Mouse (Mus musculus): Measurements from ENCODE around the gene Sf3b6. TPM values are rescaled to one million over a fixed set of nuclear protein-coding genes. Genes with fewer than 3 reads are reported as not detected.

Gene Sf3b6
- total RNA-seq, 2 experiments from 2014 or later = 41.8 to 46.9 TPM

GRCm38 (mm10) chr12:4836959-4837358 lies 19.6 kb downstream of the Sf3b6 start:
- intact Hi-C loops (cut with DNase I) = no loop called here
- DNase-seq = no peak

- DNase-seq = no peak
- intact Hi-C loops (cut with DNase I) = loop anchor here (5.0 to 10.0 kb wide), 2 partner anchors 77 to 245 kb away; partner anchors contain the start of genes Atad2b, Gm3625 and Itsn2
Measured at GRCm38 (mm10) chr12:4840010-4840409, 22.7 kb downstream of the Sf3b6 start.

- peak in 1 of 2 experiments; percentile 31 for DNase-seq
Measured at GRCm38 (mm10) chr12:4840741-4841140, 23.4 kb downstream of the Sf3b6 start.

GRCm38 (mm10) chr12:4841392-4841887 lies 24.1 kb downstream of the Sf3b6 start, which contains the start of gene Fkbp1b:
Fkbp1b (minus strand) TSS chr12:4841591.
- intact Hi-C loops (cut with DNase I) = loop anchor here (5.0 to 10.0 kb wide), 2 partner anchors 76 to 247 kb away; partner anchors contain the start of genes Atad2b, Gm3625 and Itsn2
- DNase-seq = peak; percentile 48 to 61

More at GRCm38 (mm10) chr12:4840741-4841140, 23.4 kb downstream of the Sf3b6 start:
- intact Hi-C loops (cut with DNase I) = loop anchor here (5.0 to 10.0 kb wide), 2 partner anchors 77 to 246 kb away; partner anchors contain the start of genes Atad2b, Gm3625 and Itsn2

- DNase-seq = no peak
- intact Hi-C loops (cut with DNase I) = loop anchor here (1.0 to 10.0 kb wide), 3 partner anchors 25 to 248 kb away; partner anchors contain the start of genes Atad2b, Gm3625, Itsn2 and Sf3b6
Measured at GRCm38 (mm10) chr12:4842456-4842855, 25.1 kb downstream of the Sf3b6 start.

GRCm38 (mm10) chr12:4842890-4843597 lies 25.7 kb downstream of the Sf3b6 start, which contains the start of gene Wdcp:
Wdcp (plus strand) TSS chr12:4843303.
- peak; percentile 86 for DNase-seq
- intact Hi-C loops (cut with DNase I) = loop anchor here (1.0 to 10.0 kb wide), 3 partner anchors 26 to 248 kb away; partner anchors contain the start of genes Atad2b, Gm3625, Itsn2 and Sf3b6

GRCm38 (mm10) chr12:4843741-4844140 lies 26.4 kb downstream of the Sf3b6 start:
- peak; percentile 31 to 41 for DNase-seq

GRCm38 (mm10) chr12:4856160-4856559 lies 38.8 kb downstream of the Sf3b6 start:
- DNase-seq = peak in 1 of 2 experiments; percentile 22
- intact Hi-C loops (cut with DNase I) = loop anchor here (5.0 kb wide), 1 partner anchor 61 kb away; the partner anchor contains the start of gene Atad2b

More at GRCm38 (mm10) chr12:4843741-4844140, 26.4 kb downstream of the Sf3b6 start:
- intact Hi-C loops (cut with DNase I) = loop anchor here (5.0 to 10.0 kb wide), 2 partner anchors 74 to 249 kb away; partner anchors contain the start of genes Atad2b, Gm3625 and Itsn2

- DNase-seq = no peak
- intact Hi-C loops (cut with DNase I) = loop anchor here (1.0 to 5.0 kb wide), 2 partner anchors 60 to 116 kb away; partner anchors contain the start of gene Atad2b
Measured at GRCm38 (mm10) chr12:4856834-4857233, 39.5 kb downstream of the Sf3b6 start.

- intact Hi-C loops (cut with DNase I) = loop anchor here (5.0 kb wide), 1 partner anchor 58 kb away; the partner anchor contains the start of gene Atad2b
- DNase-seq = no peak
Measured at GRCm38 (mm10) chr12:4859241-4859914, 42.0 kb downstream of the Sf3b6 start.

GRCm38 (mm10) chr12:4862672-4863071 lies 45.3 kb downstream of the Sf3b6 start:
- no peak for DNase-seq
- intact Hi-C loops (cut with DNase I) = no loop called here

- intact Hi-C loops (cut with DNase I) = no loop called here
- DNase-seq = peak in 1 of 2 experiments; percentile 10
Measured at GRCm38 (mm10) chr12:4863654-4864337, 46.5 kb downstream of the Sf3b6 start.

- no peak for DNase-seq
- intact Hi-C loops (cut with DNase I) = no loop called here
Measured at GRCm38 (mm10) chr12:4864338-4864690, 47.0 kb downstream of the Sf3b6 start.

GRCm38 (mm10) chr12:4868924-4869323 lies 51.6 kb downstream of the Sf3b6 start:
- no peak for DNase-seq
- intact Hi-C loops (cut with DNase I) = no loop called here

GRCm38 (mm10) chr12:4871260-4871659 lies 53.9 kb downstream of the Sf3b6 start:
- DNase-seq = no peak
- intact Hi-C loops (cut with DNase I) = no loop called here

- intact Hi-C loops (cut with DNase I) = no loop called here
- no peak for DNase-seq
Measured at GRCm38 (mm10) chr12:4872273-4872672, 54.9 kb downstream of the Sf3b6 start.

GRCm38 (mm10) chr12:4872983-4873477 lies 55.7 kb downstream of the Sf3b6 start:
- intact Hi-C loops (cut with DNase I) = no loop called here
- no peak for DNase-seq

GRCm38 (mm10) chr12:4873531-4873930 lies 56.2 kb downstream of the Sf3b6 start:
- intact Hi-C loops (cut with DNase I) = no loop called here
- no peak for DNase-seq

GRCm38 (mm10) chr12:4874161-4874927 lies 57.0 kb downstream of the Sf3b6 start, which contains the start of gene Mfsd2b:
Mfsd2b (minus strand) TSS chr12:4874359.
- DNase-seq = peak; percentile 63 to 70
- intact Hi-C loops (cut with DNase I) = no loop called here
